ENCODE assay signal across 8 mouse cellular contexts in the genomic region with DNA sequence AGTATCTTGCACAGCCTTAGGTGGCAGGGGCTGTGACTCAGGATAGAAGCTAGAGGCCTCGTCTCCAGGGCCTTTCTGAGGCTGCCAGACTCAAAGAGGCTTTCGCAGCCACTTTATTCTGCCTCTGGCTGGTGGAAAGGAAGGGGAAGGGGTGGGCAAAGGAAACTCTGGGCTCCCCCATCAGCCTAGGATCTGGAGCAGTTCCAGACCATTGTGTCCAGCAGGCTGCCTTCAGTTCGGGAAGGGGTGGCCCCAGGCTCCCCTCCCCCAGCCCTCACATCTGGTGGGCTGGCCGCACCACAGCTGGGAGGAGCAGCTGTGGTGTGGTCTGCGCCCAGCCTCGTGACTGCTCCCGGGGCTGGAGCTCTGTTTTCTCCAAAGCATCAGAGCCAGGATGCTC. TPM values are rescaled to one million over a fixed set of nuclear protein-coding genes. Genes with fewer than 3 reads are reported as not detected.
A peak's percentile ranks its signal among the peaks of the same experiment; 100 is the strongest.
DNase-seq lines count a peak whose midpoint lies in the region; ATAC-seq and TF ChIP-seq lines count a peak whose summit lies in the region.

No protein-coding gene starts in this region.

- peaks cover 12% of the 10 kb centered on the region for H3K27me3 ChIP-seq in kidney, embryonic 14.5 days (ENCODE audit: control insufficient read depth, insufficient read depth, low read length)
- no peaks in the 10 kb centered on the region for H3K27me3 ChIP-seq in lung, postnatal 0 days (replicated peaks; ENCODE audit: insufficient read depth, low read length)
- H3K27me3 ChIP-seq in forebrain, postnatal 0 days (ENCODE audit: insufficient read depth, low read length): no peaks in the 10 kb centered on the region

- 10% methylated on average over 7 of the region's 7 CpGs for WGBS in kidney, embryonic 14.5 days
- 24% methylated on average over 7 of the region's 7 CpGs for WGBS in lung, postnatal 0 days
- 29% methylated on average over 7 of the region's 7 CpGs for WGBS in forebrain, postnatal 0 days

- ATAC-seq in kidney, embryonic 14.5 days (ENCODE audit: low FRiP score, low TSS enrichment): peak; percentile 60
- peak; percentile 65 for ATAC-seq in lung, postnatal 0 days
- no peak for ATAC-seq in megakaryocyte-erythroid progenitor cell, adult 5-6 weeks (replicated peaks; ENCODE audit: low FRiP score, low TSS enrichment, poor library complexity, severe bottlenecking)
- no peak for ATAC-seq in forebrain, postnatal 0 days

- peak; percentile 57 for DNase-seq in urinary bladder, postnatal 14 days (ENCODE audit: low spot score)
- DNase-seq in urinary bladder, postnatal 10 days (ENCODE audit: low spot score): no peak
- peak; percentile 99 for DNase-seq in heart, adult 11 months
- DNase-seq in lung, postnatal 0 days (ENCODE audit: low spot score): peak; percentile 88
- no peak for DNase-seq in left cerebral cortex, postnatal 36 days (ENCODE audit: low spot score in 2 of 2)
- no peak for DNase-seq in forebrain, postnatal 0 days

- intact Hi-C loops in left cerebral cortex, postnatal 36 days (cut with DNase I): loop anchor here (10.0 kb wide), 1 partner anchor 847 kb away; the partner anchor contains the start of gene Eif4b

- H3K27ac ChIP-seq in kidney, embryonic 14.5 days (ENCODE audit: low read depth, low read length): peak overlapping the region; percentile 89
- peak overlapping the region; percentile 64 for H3K27ac ChIP-seq in lung, postnatal 0 days (ENCODE audit: low read length)
- no peak overlapping the region for H3K27ac ChIP-seq in forebrain, postnatal 0 days (ENCODE audit: low read depth, low read length)

- peaks cover 23% of the 10 kb centered on the region for H3K4me1 ChIP-seq in kidney, embryonic 14.5 days (ENCODE audit: control insufficient read depth, insufficient read depth, low read length)
- peaks cover 21% of the 10 kb centered on the region for H3K4me1 ChIP-seq in lung, postnatal 0 days (ENCODE audit: insufficient read depth, low read depth, low read length)
- H3K4me1 ChIP-seq in forebrain, postnatal 0 days (ENCODE audit: insufficient read depth): no peaks in the 10 kb centered on the region

- H3K4me3 ChIP-seq in kidney, embryonic 14.5 days (ENCODE audit: low read length): no peak overlapping the region
- H3K4me3 ChIP-seq in lung, postnatal 0 days (ENCODE audit: low read depth, low read length): no peak overlapping the region
- H3K4me3 ChIP-seq in forebrain, postnatal 0 days (ENCODE audit: low read depth, low read length): no peak overlapping the region

- H3K4me2 ChIP-seq in kidney, embryonic 14.5 days (replicated peaks; ENCODE audit: low read depth, low read length): peak overlapping the region; percentile 26
- no peak overlapping the region; the same call in 1 of the 2 replicates for H3K4me2 ChIP-seq in lung, postnatal 0 days (replicated peaks; ENCODE audit: low read depth, low read length)
- H3K4me2 ChIP-seq in forebrain, postnatal 0 days (ENCODE audit: low read depth): no peak overlapping the region

- no peaks in the 10 kb centered on the region for H3K9me3 ChIP-seq in kidney, embryonic 14.5 days (ENCODE audit: control insufficient read depth, low read length)
- no peaks in the 10 kb centered on the region for H3K9me3 ChIP-seq in lung, postnatal 0 days (ENCODE audit: low read length)
- no peaks in the 10 kb centered on the region for H3K9me3 ChIP-seq in forebrain, postnatal 0 days (ENCODE audit: low read length)

- H3K36me3 ChIP-seq in kidney, embryonic 14.5 days (ENCODE audit: control insufficient read depth, insufficient read depth, low read length): peaks cover 24% of the 10 kb centered on the region; the same call in 1 of the 2 replicates
- peaks cover 17% of the 10 kb centered on the region for H3K36me3 ChIP-seq in lung, postnatal 0 days (ENCODE audit: insufficient read depth, low read length)
- peaks cover 13% of the 10 kb centered on the region for H3K36me3 ChIP-seq in forebrain, postnatal 0 days (ENCODE audit: insufficient read depth)

- H3K9ac ChIP-seq in kidney, embryonic 14.5 days (ENCODE audit: low read depth, low read length): peak overlapping the region; percentile 37; the same call in 1 of the 2 replicates
- no peak overlapping the region for H3K9ac ChIP-seq in lung, postnatal 0 days (replicated peaks; ENCODE audit: low read depth)
- no peak overlapping the region for H3K9ac ChIP-seq in forebrain, postnatal 0 days

- no peak for TF ChIP-seq CTCF in lung, postnatal 0 days (IDR thresholded peaks at IDR 0.05)
- TF ChIP-seq CTCF in forebrain, postnatal 0 days (IDR thresholded peaks at IDR 0.05; ENCODE audit: low read depth): no peak

- peak; percentile 65 for TF ChIP-seq EP300 in lung, postnatal 0 days (IDR thresholded peaks at IDR 0.05)

RNA-seq across cellular contexts. Expression of gene Grasp, which starts 4.0 kb away (rescaled TPM):
- 5.0 and 5.7 TPM in 2 replicates for polyA plus RNA-seq in kidney, embryonic 14.5 days (2014; fragmentation: Nextera tagmentation; extraction: Ambion mirVana)
- 8.2 and 8.6 TPM in 2 replicates for polyA plus RNA-seq in lung, postnatal 0 days (2015; fragmentation: Nextera tagmentation; extraction: Ambion mirVana)
- 0.17 TPM in 1 of 2 replicates, not detected in the other for total RNA-seq in megakaryocyte-erythroid progenitor cell, adult 5-6 weeks (2014; fragmentation: Nextera tagmentation)
- 0.27 TPM in 1 of 2 replicates, not detected in the other for total RNA-seq in megakaryocyte-erythroid progenitor cell, adult 5-6 weeks (2017)
- total RNA-seq in left cerebral cortex, postnatal 36 days (2021): 10 to 100 TPM; 76.3 to 89.5 TPM
- 8.8 and 11.1 TPM in 2 replicates for total RNA-seq in forebrain, postnatal 0 days (2014; rRNA removed)
- polyA plus RNA-seq in forebrain, postnatal 0 days (2015; fragmentation: Nextera tagmentation; extraction: Ambion mirVana): 3.3 and 3.4 TPM in 2 replicates

RNA-seq across cellular contexts. Expression of gene Nr4a1, which starts 26.1 kb away (rescaled TPM):
- polyA plus RNA-seq in kidney, embryonic 14.5 days (2014; fragmentation: Nextera tagmentation; extraction: Ambion mirVana): 4.5 and 5.0 TPM in 2 replicates
- polyA plus RNA-seq in lung, postnatal 0 days (2015; fragmentation: Nextera tagmentation; extraction: Ambion mirVana): 7.8 and 11.8 TPM in 2 replicates
- total RNA-seq in megakaryocyte-erythroid progenitor cell, adult 5-6 weeks (2014; fragmentation: Nextera tagmentation): 0.66 and 3.2 TPM in 2 replicates
- total RNA-seq in megakaryocyte-erythroid progenitor cell, adult 5-6 weeks (2017): 15.1 and 16.4 TPM in 2 replicates
- 100 to 1,000 TPM in 1 of 2 experiments, 10 to 100 TPM in 1; 60.5 to 156 TPM for total RNA-seq in left cerebral cortex, postnatal 36 days (2021)
- 8.9 and 9.6 TPM in 2 replicates for total RNA-seq in forebrain, postnatal 0 days (2014; rRNA removed)
- 8.5 and 9.0 TPM in 2 replicates for polyA plus RNA-seq in forebrain, postnatal 0 days (2015; fragmentation: Nextera tagmentation; extraction: Ambion mirVana)

RNA-seq across cellular contexts. Expression of gene Acvr1b, which starts 54.1 kb away (rescaled TPM):
- polyA plus RNA-seq in kidney, embryonic 14.5 days (2014; fragmentation: Nextera tagmentation; extraction: Ambion mirVana): 6.0 and 7.2 TPM in 2 replicates
- polyA plus RNA-seq in lung, postnatal 0 days (2015; fragmentation: Nextera tagmentation; extraction: Ambion mirVana): 6.6 and 7.4 TPM in 2 replicates
- total RNA-seq in megakaryocyte-erythroid progenitor cell, adult 5-6 weeks (2014; fragmentation: Nextera tagmentation): 1.4 and 2.8 TPM in 2 replicates
- 1.0 and 2.7 TPM in 2 replicates for total RNA-seq in megakaryocyte-erythroid progenitor cell, adult 5-6 weeks (2017)
- 100 to 1,000 TPM; 110 to 118 TPM for total RNA-seq in left cerebral cortex, postnatal 36 days (2021)
- total RNA-seq in forebrain, postnatal 0 days (2014; rRNA removed): 74.2 and 80.4 TPM in 2 replicates
- polyA plus RNA-seq in forebrain, postnatal 0 days (2015; fragmentation: Nextera tagmentation; extraction: Ambion mirVana): 13.2 and 17.4 TPM in 2 replicates

RNA-seq across cellular contexts. Expression of gene Atg101, which starts 56.1 kb away (rescaled TPM):
- 71.8 and 76.5 TPM in 2 replicates for polyA plus RNA-seq in kidney, embryonic 14.5 days (2014; fragmentation: Nextera tagmentation; extraction: Ambion mirVana)
- polyA plus RNA-seq in lung, postnatal 0 days (2015; fragmentation: Nextera tagmentation; extraction: Ambion mirVana): 73.1 and 74.2 TPM in 2 replicates
- total RNA-seq in megakaryocyte-erythroid progenitor cell, adult 5-6 weeks (2014; fragmentation: Nextera tagmentation): 14.7 and 18.0 TPM in 2 replicates
- total RNA-seq in megakaryocyte-erythroid progenitor cell, adult 5-6 weeks (2017): 31.7 and 42.1 TPM in 2 replicates
- 10 to 100 TPM; 43.5 to 45.5 TPM for total RNA-seq in left cerebral cortex, postnatal 36 days (2021)
- total RNA-seq in forebrain, postnatal 0 days (2014; rRNA removed): 56.3 and 60.0 TPM in 2 replicates
- 81.3 and 94.4 TPM in 2 replicates for polyA plus RNA-seq in forebrain, postnatal 0 days (2015; fragmentation: Nextera tagmentation; extraction: Ambion mirVana)

Comparison
In these comparisons a context has a peak if more than half of its experiments do, and no peak if none do; other contexts are left out.
1. DNase-seq: peak in urinary bladder, postnatal 14 days (single experiment), heart, adult 11 months (single experiment) and lung, postnatal 0 days (single experiment); none in urinary bladder, postnatal 10 days (single experiment), left cerebral cortex, postnatal 36 days (0 of 2) and forebrain, postnatal 0 days (single experiment).
2. ATAC-seq: peak in kidney, embryonic 14.5 days (single experiment) and lung, postnatal 0 days (single experiment); none in megakaryocyte-erythroid progenitor cell, adult 5-6 weeks (single experiment) and forebrain, postnatal 0 days (single experiment).
3. RNA of gene Acvr1b, which starts 54.1 kb away (total RNA-seq): 110 to 118 TPM in left cerebral cortex, postnatal 36 days and 74.2 to 80.4 TPM in forebrain, postnatal 0 days; 1.0 to 2.8 TPM in megakaryocyte-erythroid progenitor cell, adult 5-6 weeks; every median in the first group is over 10 times any median in the second.